Mouse (Mus musculus): ENCODE measurements at regions not wholly inside any gene's neighbourhood (a gene's known extent, or its start where the extent isn't known, plus 50 kb on each side); places are given as distances from the start of the nearest gene placed in this dataset.

DNA sequence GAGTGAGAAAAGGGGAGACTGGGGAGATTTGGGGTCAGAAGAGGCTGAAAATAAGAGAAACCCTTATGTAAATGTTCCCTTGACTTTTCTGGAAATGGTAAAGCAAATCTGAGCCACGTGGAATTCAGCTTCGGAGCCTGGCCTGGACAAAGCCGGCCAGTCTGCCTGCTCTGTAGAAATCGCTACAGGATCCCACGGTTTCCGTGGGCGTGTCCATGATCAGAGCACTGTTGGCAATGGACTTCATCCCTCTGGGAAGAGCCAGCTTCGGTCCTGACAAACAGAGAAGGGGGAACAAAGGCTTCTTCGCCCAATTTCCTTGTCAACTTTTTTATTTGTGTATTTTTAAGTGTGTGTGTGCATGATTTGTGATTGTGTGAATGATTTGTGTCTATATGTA, 490.7 kb upstream of the Nox3 start:
- no peaks in the 10 kb centered on the region for H3K9me3 ChIP-seq (ENCODE audit: control insufficient read depth, low read length)
- WGBS = 78% methylated on average over 9 of the region's 9 CpGs
- H3K4me2 ChIP-seq (ENCODE audit: low read length) = no peak overlapping the region
- no peaks in the 10 kb centered on the region for H3K36me3 ChIP-seq (ENCODE audit: control insufficient read depth, insufficient read depth)
- no peak overlapping the region for H3K9ac ChIP-seq (replicated peaks; ENCODE audit: low read depth, low read length)
- H3K4me1 ChIP-seq (replicated peaks; ENCODE audit: control insufficient read depth, insufficient read depth, low read length) = no peaks in the 10 kb centered on the region
- no peak overlapping the region for H3K27ac ChIP-seq (ENCODE audit: low read length)
- no peak overlapping the region for H3K4me3 ChIP-seq (replicated peaks; ENCODE audit: low read length)
- no peaks in the 10 kb centered on the region for H3K27me3 ChIP-seq (replicated peaks; ENCODE audit: control insufficient read depth, insufficient read depth, low read length)
- ATAC-seq = no peak

DNA sequence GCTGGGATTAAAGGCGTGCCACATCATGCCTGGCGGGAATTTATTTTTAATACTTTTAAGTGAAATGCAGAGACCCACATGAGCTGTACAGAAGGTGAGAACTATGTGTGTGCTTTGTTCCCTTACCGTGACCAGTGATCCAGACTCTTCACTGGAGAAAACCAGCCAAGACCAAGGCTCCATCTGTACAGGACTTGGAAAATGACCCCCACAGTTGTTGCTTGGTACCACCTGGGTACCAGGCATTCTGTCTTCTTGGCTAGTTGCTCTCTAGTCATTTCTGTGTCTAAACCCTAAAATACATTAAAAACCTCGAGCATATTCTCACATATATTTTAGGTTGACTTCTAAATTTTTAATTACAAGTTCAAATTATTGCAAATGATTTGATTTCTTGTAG, 491.5 kb upstream of the Nox3 start:
- no peaks in the 10 kb centered on the region for H3K27me3 ChIP-seq (replicated peaks; ENCODE audit: control insufficient read depth, insufficient read depth, low read length)
- no peaks in the 10 kb centered on the region for H3K4me1 ChIP-seq (replicated peaks; ENCODE audit: control insufficient read depth, insufficient read depth, low read length)
- H3K9me3 ChIP-seq (ENCODE audit: control insufficient read depth, low read length) = no peaks in the 10 kb centered on the region
- no peak for ATAC-seq
- H3K27ac ChIP-seq (ENCODE audit: low read length) = no peak overlapping the region
- no peak overlapping the region for H3K4me2 ChIP-seq (ENCODE audit: low read length)
- no peaks in the 10 kb centered on the region for H3K36me3 ChIP-seq (ENCODE audit: control insufficient read depth, insufficient read depth)
- H3K4me3 ChIP-seq (replicated peaks; ENCODE audit: low read length) = no peak overlapping the region
- WGBS = 86% methylated on average over 4 of the region's 4 CpGs
- no peak overlapping the region for H3K9ac ChIP-seq (replicated peaks; ENCODE audit: low read depth, low read length)

DNA sequence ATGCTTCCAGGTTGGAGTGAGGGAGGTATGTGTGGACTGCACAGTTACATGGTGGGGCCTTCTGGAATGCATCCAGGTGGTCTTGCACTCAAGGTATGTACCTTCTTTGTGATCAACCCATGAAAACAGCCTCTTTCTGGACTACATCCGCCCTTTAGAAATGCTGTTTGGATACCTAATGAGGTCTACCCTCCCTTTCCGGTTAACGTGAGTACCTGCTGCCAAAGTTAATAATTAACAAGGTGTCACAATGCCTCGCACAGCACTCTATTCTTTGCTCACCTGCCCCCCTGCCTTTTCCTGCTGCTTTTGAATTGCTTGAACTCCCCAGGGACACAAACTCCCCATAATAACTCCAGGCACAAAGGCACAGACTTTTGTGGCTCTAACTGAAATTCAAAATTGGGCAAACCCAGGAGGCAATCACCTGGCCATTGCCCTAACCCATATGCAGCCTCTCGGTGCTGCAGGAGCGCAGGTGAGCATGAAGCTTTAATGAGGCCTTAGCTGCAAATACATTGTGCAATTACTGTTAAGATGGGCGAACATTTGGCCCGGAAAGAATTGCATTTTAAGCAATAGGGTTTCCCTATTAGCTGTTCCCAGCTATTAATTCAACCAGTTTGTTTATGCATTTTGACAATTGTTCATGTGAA, 500.9 kb upstream of the Nox3 start:
- no peaks in the 10 kb centered on the region for H3K27me3 ChIP-seq (replicated peaks; ENCODE audit: control insufficient read depth, insufficient read depth, low read length)
- no peak overlapping the region for H3K4me3 ChIP-seq (replicated peaks; ENCODE audit: low read length)
- H3K4me1 ChIP-seq (replicated peaks; ENCODE audit: control insufficient read depth, insufficient read depth, low read length) = no peaks in the 10 kb centered on the region
- no peak for ATAC-seq
- H3K36me3 ChIP-seq (ENCODE audit: control insufficient read depth, insufficient read depth) = no peaks in the 10 kb centered on the region
- no peak overlapping the region for H3K9ac ChIP-seq (replicated peaks; ENCODE audit: low read depth, low read length)
- no peak overlapping the region for H3K27ac ChIP-seq (ENCODE audit: low read length)
- H3K4me2 ChIP-seq (ENCODE audit: low read length) = no peak overlapping the region
- H3K9me3 ChIP-seq (ENCODE audit: control insufficient read depth, low read length) = no peaks in the 10 kb centered on the region
- 55% methylated on average over 8 of the region's 8 CpGs for WGBS

DNA sequence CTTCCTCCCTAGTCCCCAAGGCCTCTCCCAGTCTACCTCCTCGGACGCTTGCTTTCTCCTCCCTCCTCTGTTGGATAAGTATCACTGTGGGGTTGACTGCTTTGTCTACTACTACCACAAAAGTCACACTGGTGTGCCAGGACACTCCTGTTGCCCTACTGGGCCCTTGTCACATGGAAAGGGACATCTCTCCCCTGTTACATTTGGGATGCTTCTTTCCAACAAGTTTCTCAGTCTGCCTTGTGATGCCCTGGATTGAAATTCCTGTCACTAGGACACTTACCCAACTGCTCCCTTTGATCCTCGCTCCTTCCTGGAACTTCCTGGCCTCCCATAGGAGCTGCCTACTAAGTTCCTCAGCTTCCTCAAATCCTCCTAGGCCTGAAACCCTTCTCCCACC, 501.9 kb upstream of the Nox3 start:
- Histone ChIP-seq H3K4me3 (replicated peaks; ENCODE audit: low read length) (no peak overlapping the region), H3K9me3 (ENCODE audit: control insufficient read depth, low read length) (no peaks in the 10 kb centered on the region), H3K9ac (replicated peaks; ENCODE audit: low read depth, low read length) (no peak overlapping the region), H3K27me3 (replicated peaks; ENCODE audit: control insufficient read depth, insufficient read depth, low read length) (no peaks in the 10 kb centered on the region), H3K36me3 (ENCODE audit: control insufficient read depth, insufficient read depth) (no peaks in the 10 kb centered on the region), H3K4me2 (ENCODE audit: low read length) (no peak overlapping the region), H3K4me1 (replicated peaks; ENCODE audit: control insufficient read depth, insufficient read depth, low read length) (no peaks in the 10 kb centered on the region), H3K27ac (ENCODE audit: low read length) (no peak overlapping the region)
- 82% methylated on average over 3 of the region's 3 CpGs for WGBS
- no peak for ATAC-seq

DNA sequence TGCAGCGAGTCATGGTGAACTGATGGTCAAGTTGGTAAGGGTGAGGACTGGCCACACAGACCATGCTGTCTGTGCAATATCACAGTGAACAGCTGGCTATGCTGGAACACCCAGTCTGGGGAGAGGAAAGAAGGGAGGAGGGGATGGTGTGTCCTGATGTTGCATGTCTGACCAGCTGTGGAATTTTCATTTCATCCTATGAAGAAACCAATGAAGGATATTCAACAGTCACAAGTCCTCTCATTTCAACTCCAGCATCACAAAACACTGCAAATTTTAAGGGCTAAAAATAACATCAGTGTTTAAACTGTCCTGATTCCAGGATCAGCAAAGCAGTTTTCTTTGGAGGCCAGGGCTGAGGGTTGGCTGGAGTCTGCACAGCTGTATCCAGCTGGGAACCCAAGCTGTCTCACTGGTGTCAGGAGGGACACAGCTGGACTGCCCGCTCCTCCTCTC, 503.7 kb upstream of the Nox3 start:
- no peak overlapping the region for H3K4me2 ChIP-seq (ENCODE audit: low read length)
- ATAC-seq = no peak
- no peaks in the 10 kb centered on the region for H3K27me3 ChIP-seq (replicated peaks; ENCODE audit: control insufficient read depth, insufficient read depth, low read length)
- H3K4me3 ChIP-seq (replicated peaks; ENCODE audit: low read length) = no peak overlapping the region
- no peak overlapping the region for H3K9ac ChIP-seq (replicated peaks; ENCODE audit: low read depth, low read length)
- no peak overlapping the region for H3K27ac ChIP-seq (ENCODE audit: low read length)
- no peaks in the 10 kb centered on the region for H3K9me3 ChIP-seq (ENCODE audit: control insufficient read depth, low read length)
- no peaks in the 10 kb centered on the region for H3K36me3 ChIP-seq (ENCODE audit: control insufficient read depth, insufficient read depth)
- H3K4me1 ChIP-seq (replicated peaks; ENCODE audit: control insufficient read depth, insufficient read depth, low read length) = no peaks in the 10 kb centered on the region
- WGBS = 95% methylated on average over 2 of the region's 2 CpGs

DNA sequence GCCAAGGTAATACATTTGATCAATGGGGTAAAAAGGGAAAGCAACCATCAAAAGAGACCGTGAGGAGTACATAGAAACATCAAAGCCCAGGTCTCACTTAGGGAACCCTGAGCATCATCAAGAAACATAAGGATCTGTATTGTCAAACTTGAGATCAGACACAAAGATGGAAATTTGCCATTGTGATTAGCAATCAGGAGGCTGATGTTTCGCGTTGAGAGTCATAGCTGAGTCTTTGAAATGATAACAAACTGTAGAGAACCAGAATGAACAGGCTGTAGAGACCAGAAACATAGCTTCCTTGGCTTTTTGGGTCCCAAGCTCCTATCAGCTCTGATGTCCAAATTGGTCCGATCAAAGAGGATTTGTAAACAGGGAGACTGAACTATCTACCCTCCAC, 505.2 kb upstream of the Nox3 start:
- Histone ChIP-seq H3K36me3 (ENCODE audit: control insufficient read depth, insufficient read depth) (no peaks in the 10 kb centered on the region), H3K4me3 (replicated peaks; ENCODE audit: low read length) (no peak overlapping the region), H3K9ac (replicated peaks; ENCODE audit: low read depth, low read length) (no peak overlapping the region), H3K9me3 (ENCODE audit: control insufficient read depth, low read length) (no peaks in the 10 kb centered on the region), H3K27ac (ENCODE audit: low read length) (no peak overlapping the region), H3K4me2 (ENCODE audit: low read length) (no peak overlapping the region), H3K27me3 (replicated peaks; ENCODE audit: control insufficient read depth, insufficient read depth, low read length) (no peaks in the 10 kb centered on the region), H3K4me1 (replicated peaks; ENCODE audit: control insufficient read depth, insufficient read depth, low read length) (no peaks in the 10 kb centered on the region)
- WGBS = 90% methylated on average over 4 of the region's 4 CpGs
- no peak for ATAC-seq

DNA sequence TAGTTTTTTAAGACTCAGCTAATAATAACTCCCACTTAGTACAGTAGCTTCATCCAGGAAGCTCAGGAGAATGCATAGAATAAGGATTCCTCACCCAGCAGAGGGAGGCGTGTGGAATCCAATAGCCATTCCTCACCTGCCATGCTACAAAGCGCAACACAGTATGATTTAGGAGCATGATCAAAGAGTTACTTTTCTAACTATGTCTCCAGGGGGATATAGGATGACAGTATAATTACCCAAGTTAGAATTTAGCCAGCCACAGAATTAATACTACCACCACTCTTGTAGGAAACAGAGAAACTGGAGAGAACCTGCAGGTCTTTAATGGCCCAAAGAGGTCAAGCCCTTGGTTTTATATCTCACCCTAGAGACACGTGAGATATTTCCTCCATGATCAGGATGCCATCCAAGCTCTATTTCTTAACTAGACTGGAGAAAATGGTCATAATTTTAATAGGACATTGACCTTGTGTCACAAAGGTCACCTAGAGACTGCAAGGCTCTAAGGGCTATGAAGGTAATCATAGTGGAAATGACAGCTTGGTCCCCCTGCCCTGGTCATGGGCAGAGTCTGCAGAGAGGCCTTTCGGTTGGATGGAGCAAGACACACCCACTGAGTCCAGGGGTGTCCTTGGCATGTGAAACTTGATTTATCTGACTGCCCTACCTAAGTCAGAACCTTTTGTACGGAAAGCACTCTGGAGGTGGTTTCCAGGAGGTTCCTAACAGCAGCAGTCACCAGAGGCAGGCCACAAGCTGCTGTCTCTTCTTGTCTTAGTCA, 512.3 kb upstream of the Nox3 start:
- Histone ChIP-seq H3K9me3 (ENCODE audit: control insufficient read depth, low read length) (no peaks in the 10 kb centered on the region), H3K36me3 (ENCODE audit: control insufficient read depth, insufficient read depth) (no peaks in the 10 kb centered on the region), H3K27me3 (replicated peaks; ENCODE audit: control insufficient read depth, insufficient read depth, low read length) (no peaks in the 10 kb centered on the region), H3K4me1 (replicated peaks; ENCODE audit: control insufficient read depth, insufficient read depth, low read length) (no peaks in the 10 kb centered on the region), H3K27ac (ENCODE audit: low read length) (no peak overlapping the region), H3K9ac (replicated peaks; ENCODE audit: low read depth, low read length) (no peak overlapping the region), H3K4me3 (replicated peaks; ENCODE audit: low read length) (no peak overlapping the region), H3K4me2 (ENCODE audit: low read length) (no peak overlapping the region)
- 91% methylated on average over 5 of the region's 5 CpGs for WGBS
- no peak for ATAC-seq

DNA sequence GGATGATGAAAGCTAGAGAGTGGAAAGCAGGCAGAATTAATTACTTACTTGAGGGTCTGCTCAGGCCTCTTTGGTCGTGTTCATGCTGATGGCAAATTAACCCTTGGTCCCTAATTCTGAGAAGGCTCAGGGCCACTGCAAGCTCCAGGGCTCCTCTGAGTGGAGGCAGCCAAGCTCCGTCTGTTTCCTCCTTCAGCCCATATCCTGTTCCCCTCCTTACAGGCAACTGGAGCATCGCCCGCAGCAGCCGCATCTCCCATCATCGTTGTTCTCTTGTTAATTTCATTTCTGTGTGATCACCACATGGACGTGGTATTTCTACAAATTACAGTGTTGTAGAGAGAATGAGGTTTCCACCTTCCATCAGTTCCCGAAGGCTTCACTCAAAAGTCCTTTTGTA, 513.6 kb upstream of the Nox3 start:
- no peaks in the 10 kb centered on the region for H3K27me3 ChIP-seq (replicated peaks; ENCODE audit: control insufficient read depth, insufficient read depth, low read length)
- WGBS = 80% methylated on average over 8 of the region's 8 CpGs
- no peak overlapping the region for H3K9ac ChIP-seq (replicated peaks; ENCODE audit: low read depth, low read length)
- H3K4me3 ChIP-seq (replicated peaks; ENCODE audit: low read length) = no peak overlapping the region
- no peaks in the 10 kb centered on the region for H3K36me3 ChIP-seq (ENCODE audit: control insufficient read depth, insufficient read depth)
- no peaks in the 10 kb centered on the region for H3K4me1 ChIP-seq (replicated peaks; ENCODE audit: control insufficient read depth, insufficient read depth, low read length)
- no peak for ATAC-seq
- H3K27ac ChIP-seq (ENCODE audit: low read length) = no peak overlapping the region
- no peaks in the 10 kb centered on the region for H3K9me3 ChIP-seq (ENCODE audit: control insufficient read depth, low read length)
- H3K4me2 ChIP-seq (ENCODE audit: low read length) = no peak overlapping the region

DNA sequence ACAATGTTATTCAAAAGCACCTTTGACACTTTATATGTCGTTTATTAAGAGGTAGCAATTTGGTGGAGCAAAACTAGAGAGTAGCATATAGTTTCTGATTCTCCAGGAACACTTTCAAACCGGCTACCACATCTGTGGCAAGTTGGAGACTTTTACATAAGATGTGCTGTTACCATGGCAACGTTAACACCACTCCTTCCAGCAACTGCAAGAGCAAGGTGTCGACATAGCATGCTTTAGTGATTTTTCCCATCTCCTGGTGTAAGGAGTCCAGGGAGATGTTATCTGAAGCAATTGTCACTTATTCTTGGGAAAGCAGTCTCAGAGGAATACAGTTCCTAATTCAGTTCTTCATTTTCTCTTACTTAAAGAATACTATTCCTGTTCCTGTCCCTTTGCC, 516.5 kb upstream of the Nox3 start:
- 57% methylated on average over 4 of the region's 4 CpGs for WGBS
- Histone ChIP-seq H3K27me3 (replicated peaks; ENCODE audit: control insufficient read depth, insufficient read depth, low read length) (no peaks in the 10 kb centered on the region), H3K27ac (ENCODE audit: low read length) (no peak overlapping the region), H3K36me3 (ENCODE audit: control insufficient read depth, insufficient read depth) (no peaks in the 10 kb centered on the region), H3K4me2 (ENCODE audit: low read length) (no peak overlapping the region), H3K4me1 (replicated peaks; ENCODE audit: control insufficient read depth, insufficient read depth, low read length) (peaks cover 9% of the 10 kb centered on the region; the same call in 1 of the 2 replicates), H3K9ac (replicated peaks; ENCODE audit: low read depth, low read length) (no peak overlapping the region), H3K9me3 (ENCODE audit: control insufficient read depth, low read length) (no peaks in the 10 kb centered on the region), H3K4me3 (replicated peaks; ENCODE audit: low read length) (no peak overlapping the region)
- ATAC-seq = no peak

All from forebrain, embryonic 16.5 days (tissue).